Mouse (Mus musculus) heart, postnatal 36 days (tissue): Measurements from ENCODE around the gene Dtx3l. TPM values are rescaled to one million over a fixed set of nuclear protein-coding genes. Genes with fewer than 3 reads are reported as not detected.
A peak's percentile ranks its signal among the peaks of the same experiment; 100 is the strongest.
"Not testable (repeated sequence)": the region's sequence is repeated elsewhere in the genome, so short reads cannot be mapped to it uniquely, and the experiment has no call there.

Experiments
- DNase-seq, 2 experiments: peaks; one replicate each; pipeline ENCODE4 v3.0.0; 2021 to 2022
- intact Hi-C: fragments of 180-260 bp; cut with DNase I; formaldehyde crosslinking; loops from one replicate; pipeline ENCODE4 v1.15.1; 2025
- total RNA-seq, 2 experiments: library from RNA; stranded (reverse); gene quantifications; 2 replicates each; pipeline ENCODE4 v1.2.3; 2021

The Dtx3l gene
- total RNA-seq: 10 to 100 TPM in 1 of 2 experiments, 1 to 10 TPM in 1; 9.8 to 12.6 TPM

- DNase-seq: peak; percentile 72 to 78
- intact Hi-C loops: loop anchor here (1.0 to 2.0 kb wide), 2 partner anchors 44 to 64 kb away; no protein-coding TSS in a partner anchor
Measured at GRCm38 (mm10) chr16:35938211-35939151, at the start of gene Dtx3l, which contains the start of gene Parp9. Gene Dtx3l (minus strand): TSS chr16:35939151. Gene Parp9 (plus strand): TSS chr16:35938470.

GRCm38 (mm10) chr16:35987930-35988329 is 49.0 kb upstream of the Dtx3l start:
- intact Hi-C loops: no loop called here
- DNase-seq: no peak

GRCm38 (mm10) chr16:35984471-35984870 is 45.5 kb upstream of the Dtx3l start:
- DNase-seq: no peak
- intact Hi-C loops: loop anchor here (5.0 kb wide), 1 partner anchor 88 kb away; the partner anchor contains the start of genes Ccdc58 and Fam162a

GRCm38 (mm10) chr16:35983517-35984101 is 44.7 kb upstream of the Dtx3l start:
- intact Hi-C loops: loop anchor here (2.0 to 5.0 kb wide), 2 partner anchors 45 to 89 kb away; partner anchors contain the start of genes Ccdc58, Dtx3l, Fam162a and Parp9
- peak in 1 of 2 experiments; percentile 58 for DNase-seq

- intact Hi-C loops: loop anchor here (2.0 to 5.0 kb wide), 2 partner anchors 44 to 89 kb away; partner anchors contain the start of genes Ccdc58, Dtx3l, Fam162a and Parp9
- DNase-seq: peak; percentile 92 to 95
Measured at GRCm38 (mm10) chr16:35982902-35983516, 44.1 kb upstream of the Dtx3l start.

- no peak for DNase-seq
Measured at GRCm38 (mm10) chr16:35982506-35982901, 43.6 kb upstream of the Dtx3l start.

GRCm38 (mm10) chr16:35981363-35981821 is 42.4 kb upstream of the Dtx3l start:
- DNase-seq: peak; percentile 100
- intact Hi-C loops: loop anchor here (5.0 kb wide), 1 partner anchor 91 kb away; the partner anchor contains the start of genes Ccdc58 and Fam162a

More at GRCm38 (mm10) chr16:35982506-35982901, 43.6 kb upstream of the Dtx3l start:
- intact Hi-C loops: loop anchor here (2.0 to 5.0 kb wide), 2 partner anchors 44 to 90 kb away; partner anchors contain the start of genes Ccdc58, Dtx3l, Fam162a and Parp9

GRCm38 (mm10) chr16:35978450-35978849 is 39.5 kb upstream of the Dtx3l start, which contains the start of gene Kpna1:
Gene Kpna1 (plus strand): TSS chr16:35978750.
- intact Hi-C loops, DNase-seq: not testable (repeated sequence)

GRCm38 (mm10) chr16:35974021-35974420 is 35.1 kb upstream of the Dtx3l start:
- intact Hi-C loops: no loop called here
- no peak for DNase-seq

GRCm38 (mm10) chr16:35968149-35968548 is 29.2 kb upstream of the Dtx3l start:
- intact Hi-C loops: no loop called here
- DNase-seq: no peak

- DNase-seq: no peak
- intact Hi-C loops: no loop called here
Measured at GRCm38 (mm10) chr16:35967319-35967718, 28.4 kb upstream of the Dtx3l start.

GRCm38 (mm10) chr16:35966411-35967115 is 27.6 kb upstream of the Dtx3l start:
- no peak for DNase-seq
- intact Hi-C loops: no loop called here

- intact Hi-C loops, DNase-seq: not testable (repeated sequence)
Measured at GRCm38 (mm10) chr16:35965991-35966390, 27.0 kb upstream of the Dtx3l start.

- intact Hi-C loops: no loop called here
- no peak for DNase-seq
Measured at GRCm38 (mm10) chr16:35952628-35953130, 13.7 kb upstream of the Dtx3l start.

- no peak for DNase-seq
- intact Hi-C loops: no loop called here
Measured at GRCm38 (mm10) chr16:35951216-35951615, 12.3 kb upstream of the Dtx3l start.

- DNase-seq: peak; percentile 59 to 70
- intact Hi-C loops: loop anchor here (10.0 kb wide), 1 partner anchor 214 kb away; no protein-coding TSS in a partner anchor
Measured at GRCm38 (mm10) chr16:35949264-35949663, 10.3 kb upstream of the Dtx3l start.

GRCm38 (mm10) chr16:35941382-35941781 is 2.4 kb upstream of the Dtx3l start:
- DNase-seq: peak in 1 of 2 experiments; percentile 35
- intact Hi-C loops: loop anchor here (2.0 to 10.0 kb wide), 2 partner anchors 77 to 207 kb away; no protein-coding TSS in a partner anchor

GRCm38 (mm10) chr16:35939690-35940089 is 739 bp upstream of the Dtx3l start:
- intact Hi-C loops: loop anchor here (1.0 to 10.0 kb wide), 4 partner anchors 43 to 205 kb away; no protein-coding TSS in a partner anchor
- DNase-seq: peak; percentile 88

GRCm38 (mm10) chr16:35939261-35939660 is 310 bp upstream of the Dtx3l start:
- DNase-seq: peak in 1 of 2 experiments; percentile 55
- intact Hi-C loops: loop anchor here (1.0 to 2.0 kb wide), 2 partner anchors 44 to 65 kb away; no protein-coding TSS in a partner anchor
